Mouse (Mus musculus): Measurements from ENCODE around the gene Rfx3.

DNA sequence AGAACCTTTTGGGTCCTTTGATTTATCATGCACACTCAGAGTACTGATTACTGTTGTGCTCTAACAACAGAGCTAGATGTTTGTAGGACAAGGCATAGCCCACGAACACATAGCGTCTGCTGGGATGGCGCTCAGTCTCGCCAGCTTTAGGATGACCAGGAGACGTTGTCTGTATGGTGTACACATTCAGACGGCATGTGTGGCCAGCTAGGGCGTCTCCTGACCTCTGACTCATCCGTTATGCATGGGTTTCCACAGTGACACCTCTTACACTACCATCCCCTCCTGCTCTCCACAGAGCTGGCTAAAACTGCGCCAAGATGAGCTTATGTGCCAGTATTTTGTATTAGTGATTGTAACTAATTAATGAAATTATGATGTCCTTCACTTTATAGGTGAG lies 108.4 kb downstream of the Rfx3 start:
- TF ChIP-seq POLR2A (IDR thresholded peaks at IDR 0.05; ENCODE audit: low read depth, low read length): no peak
- TF ChIP-seq CTCF (IDR thresholded peaks at IDR 0.05; ENCODE audit: extremely low read depth, insufficient read depth, insufficient read length, insufficient replicate concordance): no peak

All from spleen, adult 2 months (tissue).